Mouse (Mus musculus): Measurements from ENCODE around the gene Cdc27. TPM values are rescaled to one million over a fixed set of nuclear protein-coding genes. Genes with fewer than 3 reads are reported as not detected.
A peak's percentile ranks its signal among the peaks of the same experiment; 100 is the strongest.

Cdc27 gene
- polyA plus RNA-seq (2012; rRNA removed), result 10.6 and 11.8 TPM in 2 replicates

DNA sequence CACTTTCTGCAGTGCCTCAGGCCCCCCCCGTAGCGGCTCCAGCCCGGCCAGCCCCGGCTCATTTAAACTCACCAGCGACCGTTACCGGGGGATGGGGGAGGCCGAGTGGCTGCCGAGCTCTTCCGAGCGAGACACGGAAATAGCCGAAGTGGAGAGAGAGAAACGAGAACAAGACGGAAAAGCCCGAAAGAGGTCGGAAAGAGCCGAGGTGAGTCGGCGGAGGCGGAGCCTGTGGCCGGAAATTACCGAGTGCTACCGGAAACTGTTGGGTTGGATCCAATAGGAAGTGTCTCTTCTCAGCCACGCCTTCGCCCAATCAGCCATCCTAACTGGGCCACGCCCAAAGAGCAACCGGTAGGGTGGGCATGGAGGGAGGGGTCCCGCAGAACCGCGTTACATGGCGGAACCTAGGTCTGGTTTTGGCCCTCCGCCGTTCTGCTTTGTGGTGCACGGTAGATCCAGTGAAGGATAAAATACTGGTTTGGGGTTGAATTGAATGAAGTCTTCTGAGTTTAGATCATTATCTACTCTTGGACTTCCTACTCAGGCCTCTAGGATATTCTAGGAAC is at the start of gene Cdc27, which contains the start of gene Myl4:
Gene Cdc27, minus strand, starts transcription at position 215 of the 569 bp plus-strand sequence.
Gene Myl4, plus strand, starts transcription at position 258 of the 569 bp plus-strand sequence.
- TF ChIP-seq POLR2A (IDR thresholded peaks at IDR 0.05; ENCODE audit: control insufficient read depth, extremely low read depth, insufficient read depth, low read length, poor library complexity), result peak; percentile 57; the same call in 1 of the 2 replicates
- TF ChIP-seq CTCF (IDR thresholded peaks at IDR 0.05; ENCODE audit: borderline replicate concordance, control insufficient read depth, extremely low read depth, insufficient read depth, low read length, poor library complexity), result no peak
- WGBS, result under 1% methylated on average over 35 of the region's 35 CpGs
- H3K27me3 ChIP-seq (ENCODE audit: control insufficient read depth, insufficient read depth, low read length), result no peaks in the 10 kb centered on the region
- peak within 1 kb of the TSS; percentile 42 for H3K27ac ChIP-seq (ENCODE audit: control insufficient read depth, insufficient read depth, low read length)
- peak within 1 kb of the TSS; percentile 84 for H3K4me3 ChIP-seq (ENCODE audit: control insufficient read depth, insufficient read depth, low read length)
- H3K36me3 ChIP-seq (ENCODE audit: control insufficient read depth, insufficient read depth, low read length), result no peaks in the 10 kb centered on the region
- DNase-seq, result peak; percentile 100
- H3K4me1 ChIP-seq (replicated peaks; ENCODE audit: control insufficient read depth, insufficient read depth, low read length), result 0 out of 2 replicates have a peak, but pooled peaks cover 2% of the 10 kb centered on the region

DNA sequence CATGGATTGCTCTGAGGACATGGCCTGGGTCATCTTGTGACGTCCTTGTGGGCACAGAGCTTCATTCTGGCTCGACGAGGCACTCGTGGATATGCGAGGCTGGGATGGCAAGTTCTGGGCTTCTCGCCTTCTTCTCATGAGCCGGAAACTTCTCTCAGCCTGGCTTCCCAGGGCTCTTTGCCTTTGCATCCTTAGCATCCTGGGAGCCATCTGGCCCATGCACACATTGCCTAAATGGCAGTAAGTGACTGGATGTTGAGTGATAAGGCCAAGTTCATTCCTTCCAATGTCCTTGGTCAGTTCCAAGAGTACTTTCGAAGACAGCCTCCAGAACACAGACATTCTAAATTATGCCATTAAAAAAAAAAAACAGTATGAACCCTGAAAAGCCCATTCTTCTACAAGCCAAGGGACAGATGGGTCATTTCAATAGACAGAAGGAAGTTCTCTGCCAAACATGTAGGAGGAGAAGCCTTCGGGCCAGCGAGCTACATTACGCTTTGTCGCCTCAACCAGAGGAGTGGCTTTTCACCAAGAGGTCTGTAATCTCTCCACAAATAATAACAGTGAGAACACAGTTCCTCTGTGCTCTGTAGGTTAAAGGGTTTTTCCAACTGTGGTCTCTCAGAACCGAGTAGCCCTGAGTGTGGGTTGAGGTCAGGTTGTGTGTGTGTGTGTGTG is 49.0 kb upstream of the Cdc27 start:
- no peaks in the 10 kb centered on the region for H3K36me3 ChIP-seq (ENCODE audit: control insufficient read depth, insufficient read depth, low read length)
- no peak for DNase-seq
- TF ChIP-seq CTCF (IDR thresholded peaks at IDR 0.05; ENCODE audit: borderline replicate concordance, control insufficient read depth, extremely low read depth, insufficient read depth, low read length, poor library complexity) (no peak), POLR2A (IDR thresholded peaks at IDR 0.05; ENCODE audit: control insufficient read depth, extremely low read depth, insufficient read depth, low read length, poor library complexity) (no peak)
- H3K4me1 ChIP-seq (replicated peaks; ENCODE audit: control insufficient read depth, insufficient read depth, low read length), result no peaks in the 10 kb centered on the region
- no peak overlapping the region for H3K4me3 ChIP-seq (ENCODE audit: control insufficient read depth, insufficient read depth, low read length)
- 77% methylated on average over 13 of the region's 13 CpGs for WGBS
- H3K27me3 ChIP-seq (ENCODE audit: control insufficient read depth, insufficient read depth, low read length), result no peaks in the 10 kb centered on the region
- H3K27ac ChIP-seq (ENCODE audit: control insufficient read depth, insufficient read depth, low read length), result no peak overlapping the region

DNA sequence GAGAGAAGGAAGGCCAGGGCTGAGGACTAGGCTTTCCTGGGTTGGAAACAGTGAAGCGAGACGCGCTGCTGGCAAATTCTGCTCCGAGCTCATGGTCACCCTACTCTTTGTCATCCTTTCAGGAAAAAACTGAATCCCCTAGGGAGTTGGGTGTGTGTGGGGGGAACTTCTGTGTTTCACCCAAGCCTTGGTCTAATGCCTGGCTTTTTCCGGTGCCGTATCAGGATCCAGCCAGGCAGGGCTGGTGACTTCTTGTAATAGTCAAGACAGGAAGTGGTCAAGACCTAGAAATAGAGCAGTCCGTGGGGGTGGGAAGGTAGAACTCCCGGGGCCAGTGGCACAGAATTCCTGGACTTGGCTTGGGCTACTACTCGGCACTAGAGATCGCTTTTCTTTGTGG is 45.9 kb upstream of the Cdc27 start:
- 61% methylated on average over 10 of the region's 10 CpGs for WGBS
- H3K36me3 ChIP-seq (ENCODE audit: control insufficient read depth, insufficient read depth, low read length), result no peaks in the 10 kb centered on the region
- no peaks in the 10 kb centered on the region for H3K27me3 ChIP-seq (ENCODE audit: control insufficient read depth, insufficient read depth, low read length)
- H3K4me3 ChIP-seq (ENCODE audit: control insufficient read depth, insufficient read depth, low read length), result no peak overlapping the region
- DNase-seq, result no peak
- TF ChIP-seq POLR2A (IDR thresholded peaks at IDR 0.05; ENCODE audit: control insufficient read depth, extremely low read depth, insufficient read depth, low read length, poor library complexity) (no peak), CTCF (IDR thresholded peaks at IDR 0.05; ENCODE audit: borderline replicate concordance, control insufficient read depth, extremely low read depth, insufficient read depth, low read length, poor library complexity) (no peak)
- H3K4me1 ChIP-seq (replicated peaks; ENCODE audit: control insufficient read depth, insufficient read depth, low read length), result no peaks in the 10 kb centered on the region
- H3K27ac ChIP-seq (ENCODE audit: control insufficient read depth, insufficient read depth, low read length), result no peak overlapping the region

DNA sequence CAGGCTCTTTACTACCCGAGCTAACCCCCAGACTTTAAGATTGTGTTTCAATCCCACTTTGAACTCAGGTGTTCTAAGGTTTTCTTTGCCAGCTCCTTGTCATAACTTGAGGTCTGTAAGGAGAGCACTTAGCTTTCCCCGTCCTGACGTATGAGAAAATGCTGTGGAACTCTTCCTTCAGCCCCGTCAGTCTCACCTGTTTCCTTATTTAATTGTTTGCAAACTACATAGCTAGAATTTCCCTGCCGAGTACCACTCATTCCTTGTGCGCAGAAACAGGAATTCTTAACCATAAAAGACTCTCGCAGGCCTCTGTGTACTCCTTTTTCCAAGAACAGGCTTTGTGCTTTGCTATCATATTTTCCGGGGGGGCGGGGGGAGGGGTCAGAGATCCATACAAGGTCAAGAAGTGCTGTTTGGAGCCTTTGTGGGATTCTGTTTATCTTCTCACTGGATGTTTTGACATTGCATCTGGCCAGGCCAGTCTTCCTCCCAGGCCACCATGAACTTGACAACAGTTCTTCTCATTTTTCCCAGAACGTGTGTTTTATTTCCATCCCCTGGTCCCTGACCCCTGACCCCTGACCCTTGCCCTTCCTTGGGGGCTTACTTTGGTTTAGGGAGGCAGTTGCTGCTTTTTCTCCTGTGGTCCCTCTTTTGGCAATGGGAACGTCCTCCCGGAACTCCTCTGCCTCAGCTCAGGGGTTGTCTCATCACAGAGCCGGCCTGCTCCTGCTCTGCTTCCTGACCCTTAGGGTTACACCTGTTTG is 41.8 kb upstream of the Cdc27 start:
- Histone ChIP-seq H3K4me3 (ENCODE audit: control insufficient read depth, insufficient read depth, low read length) (no peak overlapping the region), H3K27ac (ENCODE audit: control insufficient read depth, insufficient read depth, low read length) (no peak overlapping the region), H3K27me3 (ENCODE audit: control insufficient read depth, insufficient read depth, low read length) (no peaks in the 10 kb centered on the region), H3K36me3 (ENCODE audit: control insufficient read depth, insufficient read depth, low read length) (no peaks in the 10 kb centered on the region), H3K4me1 (replicated peaks; ENCODE audit: control insufficient read depth, insufficient read depth, low read length) (no peaks in the 10 kb centered on the region)
- TF ChIP-seq CTCF (IDR thresholded peaks at IDR 0.05; ENCODE audit: borderline replicate concordance, control insufficient read depth, extremely low read depth, insufficient read depth, low read length, poor library complexity) (no peak), POLR2A (IDR thresholded peaks at IDR 0.05; ENCODE audit: control insufficient read depth, extremely low read depth, insufficient read depth, low read length, poor library complexity) (no peak)
- no peak for DNase-seq
- WGBS, result 91% methylated on average over 13 of the region's 13 CpGs

DNA sequence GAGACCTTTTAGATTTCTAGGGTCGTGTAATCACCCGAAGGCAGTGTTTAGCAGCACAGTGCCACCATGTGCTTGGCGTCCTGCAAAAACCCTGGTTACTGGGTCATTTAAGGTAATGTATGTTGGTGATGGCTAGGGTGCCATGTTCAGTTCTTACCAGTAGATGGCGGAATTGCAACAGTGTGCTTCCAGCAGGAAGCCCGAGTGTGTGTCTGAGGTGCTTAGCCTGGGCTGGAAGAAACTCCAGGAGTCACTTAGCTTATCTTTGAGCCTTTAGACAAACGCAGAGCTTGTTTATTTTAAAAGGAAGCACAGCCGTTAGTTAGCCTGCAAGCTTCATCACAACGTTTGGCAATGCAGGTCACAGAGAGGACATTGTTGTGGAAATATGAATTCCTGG is 39.7 kb upstream of the Cdc27 start:
- Histone ChIP-seq H3K4me3 (ENCODE audit: control insufficient read depth, insufficient read depth, low read length) (no peak overlapping the region), H3K27me3 (ENCODE audit: control insufficient read depth, insufficient read depth, low read length) (no peaks in the 10 kb centered on the region), H3K4me1 (replicated peaks; ENCODE audit: control insufficient read depth, insufficient read depth, low read length) (no peaks in the 10 kb centered on the region), H3K27ac (ENCODE audit: control insufficient read depth, insufficient read depth, low read length) (no peak overlapping the region), H3K36me3 (ENCODE audit: control insufficient read depth, insufficient read depth, low read length) (no peaks in the 10 kb centered on the region)
- peak; percentile 32; the same call in 1 of the 2 replicates for TF ChIP-seq CTCF (IDR thresholded peaks at IDR 0.05; ENCODE audit: borderline replicate concordance, control insufficient read depth, extremely low read depth, insufficient read depth, low read length, poor library complexity)
- no peak for TF ChIP-seq POLR2A (IDR thresholded peaks at IDR 0.05; ENCODE audit: control insufficient read depth, extremely low read depth, insufficient read depth, low read length, poor library complexity)
- DNase-seq, result peak; percentile 76
- 2% methylated on average over 8 of the region's 8 CpGs for WGBS

DNA sequence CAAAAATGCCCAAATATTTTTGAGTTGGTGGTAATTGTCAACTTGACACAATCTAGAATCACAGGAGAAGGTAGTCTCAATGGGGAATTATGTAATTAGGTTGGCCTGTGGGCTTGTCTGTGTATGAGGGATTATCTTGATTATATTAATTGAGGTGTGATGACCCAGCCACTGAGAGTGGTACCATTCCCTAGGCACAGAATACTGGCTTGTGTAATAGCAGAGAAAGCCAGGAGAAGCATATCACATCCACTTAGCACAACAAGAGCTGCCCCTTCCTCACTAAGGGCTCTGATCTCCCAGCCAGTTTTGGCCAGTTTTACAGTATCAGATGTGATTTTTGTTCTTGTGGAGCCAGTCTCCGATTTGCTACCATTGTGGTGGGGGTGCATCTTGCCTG is 39.1 kb upstream of the Cdc27 start:
- DNase-seq, result no peak
- no peak for TF ChIP-seq POLR2A (IDR thresholded peaks at IDR 0.05; ENCODE audit: control insufficient read depth, extremely low read depth, insufficient read depth, low read length, poor library complexity)
- no peak for TF ChIP-seq CTCF (IDR thresholded peaks at IDR 0.05; ENCODE audit: borderline replicate concordance, control insufficient read depth, extremely low read depth, insufficient read depth, low read length, poor library complexity)
- Histone ChIP-seq H3K4me3 (ENCODE audit: control insufficient read depth, insufficient read depth, low read length) (no peak overlapping the region), H3K27me3 (ENCODE audit: control insufficient read depth, insufficient read depth, low read length) (no peaks in the 10 kb centered on the region), H3K36me3 (ENCODE audit: control insufficient read depth, insufficient read depth, low read length) (no peaks in the 10 kb centered on the region), H3K27ac (ENCODE audit: control insufficient read depth, insufficient read depth, low read length) (no peak overlapping the region), H3K4me1 (replicated peaks; ENCODE audit: control insufficient read depth, insufficient read depth, low read length) (no peaks in the 10 kb centered on the region)
- WGBS, result 81% methylated on average over 1 of the region's 1 CpGs

Measured in thymus, adult 2 months (tissue).